Comparison of ENCODE assay signal across 20 mouse cellular contexts in the genomic region with DNA sequence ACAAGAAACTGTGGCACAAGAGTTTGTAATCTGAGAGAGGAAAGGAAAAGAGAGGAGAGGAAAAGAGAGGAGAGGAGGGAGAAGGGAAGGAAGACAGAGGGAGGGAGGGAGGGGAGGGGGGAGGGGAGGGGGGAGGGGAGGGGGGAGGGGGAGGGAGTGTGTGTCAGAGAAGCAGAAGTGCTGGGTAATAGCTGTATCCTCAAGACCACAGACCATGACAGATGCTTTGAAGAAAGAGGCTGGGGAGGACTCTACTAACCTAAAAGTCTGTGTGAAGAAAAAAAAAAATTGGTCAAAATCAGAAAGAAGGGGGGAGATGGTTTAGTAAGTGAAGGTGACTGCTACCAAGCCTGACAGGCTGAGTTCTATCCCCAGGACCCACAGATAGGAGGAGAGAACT.
"Had no signal": no experiment of that assay in that cellular context is flagged by ENCODE, and none has a peak within 500 bp of the region (broad histone marks: within the 10 kb centered on the region; RNA-seq: fewer than 3 reads in every experiment).

No protein-coding gene starts in this region.

- H3K9me3 ChIP-seq: liver, embryonic 13.5 days; liver, embryonic 15.5 days; lung, embryonic 15.5 days; midbrain, embryonic 12.5 days; midbrain, embryonic 15.5 days; neural tube, embryonic 12.5 days had no signal

- H3K36me3 ChIP-seq: liver, embryonic 13.5 days; liver, embryonic 15.5 days; lung, embryonic 15.5 days; midbrain, embryonic 12.5 days; midbrain, embryonic 15.5 days; neural tube, embryonic 12.5 days had no signal

- DNase-seq: liver, embryonic 13.5 days; liver, postnatal 0 days; lung, adult 2 months; lung, postnatal 14 days; lung, postnatal 36 days; retina, postnatal 1 day; right cerebral cortex, adult 18-20 months; right cerebral cortex, postnatal 14 days; spleen, adult 18-20 months; thymus, adult 18-20 months; thymus, postnatal 14 days; thymus, postnatal 36 days had no signal

- H3K4me1 ChIP-seq: liver, embryonic 13.5 days; liver, embryonic 15.5 days; lung, embryonic 15.5 days; midbrain, embryonic 12.5 days; midbrain, embryonic 15.5 days; neural tube, embryonic 12.5 days had no signal

- H3K27ac ChIP-seq: liver, embryonic 13.5 days; liver, embryonic 15.5 days; lung, embryonic 15.5 days; macrophage; midbrain, embryonic 12.5 days; midbrain, embryonic 15.5 days; neural tube, embryonic 12.5 days had no signal

- H3K4me2 ChIP-seq: liver, embryonic 13.5 days; liver, embryonic 15.5 days; lung, embryonic 15.5 days; midbrain, embryonic 12.5 days; midbrain, embryonic 15.5 days; neural tube, embryonic 12.5 days had no signal

- H3K27me3 ChIP-seq: liver, embryonic 13.5 days; liver, embryonic 15.5 days; lung, embryonic 15.5 days; midbrain, embryonic 12.5 days; midbrain, embryonic 15.5 days; neural tube, embryonic 12.5 days had no signal

- H3K9ac ChIP-seq: liver, embryonic 13.5 days; liver, embryonic 15.5 days; liver, postnatal 0 days; lung, embryonic 15.5 days; midbrain, embryonic 12.5 days; midbrain, embryonic 15.5 days; neural tube, embryonic 12.5 days had no signal

- ATAC-seq: liver, postnatal 0 days; lung, postnatal 0 days; midbrain, embryonic 15.5 days had no signal

- H3K4me3 ChIP-seq: liver, embryonic 13.5 days; liver, embryonic 15.5 days; lung, embryonic 15.5 days; megakaryocyte, embryonic 14.5 days; midbrain, embryonic 12.5 days; midbrain, embryonic 15.5 days; neural tube, embryonic 12.5 days had no signal
